8 mouse cellular contexts compared by ENCODE assay signal in the genomic region with DNA sequence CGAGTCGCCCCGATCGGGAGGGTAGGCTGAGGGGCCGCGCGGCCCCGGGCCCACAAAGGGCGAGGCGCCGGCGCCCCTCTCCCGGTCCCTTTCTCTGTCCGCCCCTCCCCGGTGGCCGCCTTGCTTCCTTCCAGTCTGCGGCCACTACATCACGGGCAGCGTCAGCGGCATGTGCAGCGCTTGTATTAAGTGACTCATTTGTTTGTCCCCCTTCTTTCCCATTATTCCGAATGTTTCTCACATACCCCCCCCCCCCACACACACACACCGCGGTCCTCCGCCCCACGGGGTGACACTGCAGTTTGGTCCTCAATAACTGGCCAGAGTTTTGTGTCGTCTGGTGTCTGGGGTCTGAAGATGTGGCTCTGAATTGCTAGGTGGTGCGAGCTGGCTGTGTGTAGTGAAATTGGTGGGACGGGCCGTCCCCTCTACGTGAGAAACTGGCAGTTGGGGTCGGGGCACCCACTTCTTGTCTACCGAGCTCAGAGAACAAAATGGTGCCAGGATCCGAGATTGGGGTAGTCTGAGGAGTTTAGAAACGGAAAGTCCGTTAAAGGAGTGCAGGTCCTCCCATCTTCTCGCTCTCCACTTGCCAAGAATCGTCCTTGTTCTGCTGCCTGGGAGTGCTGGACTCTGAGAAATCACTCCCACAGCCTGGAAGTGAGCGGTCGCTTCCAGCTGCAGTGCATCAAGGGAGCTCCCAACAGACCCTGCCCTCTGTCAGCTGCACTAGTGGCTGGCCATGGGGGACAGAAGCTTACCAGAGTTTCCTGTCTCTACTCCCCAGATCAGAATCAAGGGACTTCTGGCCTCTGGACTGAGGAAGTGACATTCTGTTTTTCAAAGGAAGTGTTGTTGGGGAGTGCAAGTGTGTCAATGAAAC. TPM values are rescaled to one million over a fixed set of nuclear protein-coding genes. Genes with fewer than 3 reads are reported as not detected.
A peak's percentile ranks its signal among the peaks of the same experiment; 100 is the strongest.
DNase-seq lines count a peak whose midpoint lies in the region; ATAC-seq and TF ChIP-seq lines count a peak whose summit lies in the region.

No protein-coding gene starts in this region.

- H3K4me3 ChIP-seq in forebrain, embryonic 12.5 days (replicated peaks), result peak overlapping the region; percentile 97
- peak overlapping the region; percentile 94 for H3K4me3 ChIP-seq in heart, postnatal 0 days (ENCODE audit: low read depth, low read length)
- H3K4me3 ChIP-seq in lung, embryonic 14.5 days (ENCODE audit: low read depth, low read length), result peak overlapping the region; percentile 94
- H3K4me3 ChIP-seq in neural tube, embryonic 14.5 days (ENCODE audit: low read depth, low read length), result peak overlapping the region; percentile 93

- under 1% methylated on average over 37 of the region's 40 CpGs for WGBS in forebrain, embryonic 12.5 days
- under 1% methylated on average over 35 of the region's 40 CpGs for WGBS in heart, postnatal 0 days
- WGBS in lung, embryonic 14.5 days, result under 1% methylated on average over 40 of the region's 40 CpGs
- under 1% methylated on average over 31 of the region's 40 CpGs for WGBS in neural tube, embryonic 14.5 days

- H3K4me1 ChIP-seq in forebrain, embryonic 12.5 days, result peaks cover 12% of the 10 kb centered on the region
- H3K4me1 ChIP-seq in heart, postnatal 0 days (ENCODE audit: control insufficient read depth, insufficient read depth), result peaks cover 8% of the 10 kb centered on the region; the same call in 1 of the 2 replicates
- 0 out of 2 replicates have a peak, but pooled peaks cover 5% of the 10 kb centered on the region for H3K4me1 ChIP-seq in lung, embryonic 14.5 days (ENCODE audit: insufficient read depth)
- peaks cover 4% of the 10 kb centered on the region; the same call in 1 of the 2 replicates for H3K4me1 ChIP-seq in neural tube, embryonic 14.5 days (ENCODE audit: control insufficient read depth, insufficient read depth, low read length)

- ATAC-seq in forebrain, embryonic 12.5 days (ENCODE audit: low FRiP score), result peak; percentile 59
- peak; percentile 76 for ATAC-seq in heart, postnatal 0 days (ENCODE audit: insufficient read depth, low read depth)
- peak; percentile 84 for ATAC-seq in lung, embryonic 14.5 days (ENCODE audit: insufficient read depth)
- peak; percentile 59 for ATAC-seq in neural tube, embryonic 14.5 days (ENCODE audit: low read depth)

- TF ChIP-seq CTCF in heart, postnatal 0 days (IDR thresholded peaks at IDR 0.05; ENCODE audit: low read depth), result no peak
- TF ChIP-seq CTCF in lung, embryonic 14.5 days (IDR thresholded peaks at IDR 0.05; ENCODE audit: low read depth), result no peak

- peak overlapping the region; percentile 88 for H3K9ac ChIP-seq in forebrain, embryonic 12.5 days
- H3K9ac ChIP-seq in heart, postnatal 0 days (replicated peaks; ENCODE audit: low read depth, low read length), result peak overlapping the region; percentile 97
- H3K9ac ChIP-seq in lung, embryonic 14.5 days, result peak overlapping the region; percentile 95
- H3K9ac ChIP-seq in neural tube, embryonic 14.5 days (replicated peaks; ENCODE audit: low read depth, low read length), result peak overlapping the region; percentile 93

- no peak for TF ChIP-seq EP300 in heart, postnatal 0 days (IDR thresholded peaks at IDR 0.05; ENCODE audit: low read depth)

- H3K9me3 ChIP-seq in forebrain, embryonic 12.5 days, result no peaks in the 10 kb centered on the region
- H3K9me3 ChIP-seq in heart, postnatal 0 days (replicated peaks; ENCODE audit: control insufficient read depth, low read length), result no peaks in the 10 kb centered on the region
- H3K9me3 ChIP-seq in lung, embryonic 14.5 days (ENCODE audit: low read depth, low read length), result no peaks in the 10 kb centered on the region
- H3K9me3 ChIP-seq in neural tube, embryonic 14.5 days (ENCODE audit: control insufficient read depth, low read length), result no peaks in the 10 kb centered on the region

- DNase-seq in ES-CJ7 (ENCODE audit: low read depth, low spot score), result peak; percentile 14
- DNase-seq in adrenal gland, postnatal 36 days, result peak; percentile 66 to 71
- DNase-seq in heart, postnatal 0 days (ENCODE audit: low spot score), result peak; percentile 88
- DNase-seq in kidney, postnatal 14 days, result peak; percentile 86
- peak; percentile 91 for DNase-seq in lung, embryonic 14.5 days
- peak; percentile 51 for DNase-seq in urinary bladder, postnatal 25 days (ENCODE audit: low spot score)

- peak overlapping the region; percentile 87 for H3K4me2 ChIP-seq in forebrain, embryonic 12.5 days
- peak overlapping the region; percentile 89 for H3K4me2 ChIP-seq in heart, postnatal 0 days (ENCODE audit: low read depth, low read length)
- H3K4me2 ChIP-seq in lung, embryonic 14.5 days, result peak overlapping the region; percentile 78
- H3K4me2 ChIP-seq in neural tube, embryonic 14.5 days (ENCODE audit: low read depth, low read length), result peak overlapping the region; percentile 77

- no peaks in the 10 kb centered on the region for H3K36me3 ChIP-seq in forebrain, embryonic 12.5 days (replicated peaks)
- H3K36me3 ChIP-seq in heart, postnatal 0 days (replicated peaks; ENCODE audit: control insufficient read depth, insufficient read depth, low read length), result no peaks in the 10 kb centered on the region
- H3K36me3 ChIP-seq in lung, embryonic 14.5 days (ENCODE audit: insufficient read depth), result no peaks in the 10 kb centered on the region
- no peaks in the 10 kb centered on the region for H3K36me3 ChIP-seq in neural tube, embryonic 14.5 days (ENCODE audit: control insufficient read depth, insufficient read depth, low read length)

- H3K27me3 ChIP-seq in forebrain, embryonic 12.5 days, result 0 out of 2 replicates have a peak, but pooled peaks cover 8% of the 10 kb centered on the region
- no peaks in the 10 kb centered on the region for H3K27me3 ChIP-seq in heart, postnatal 0 days (ENCODE audit: control insufficient read depth, insufficient read depth, low read length)
- H3K27me3 ChIP-seq in lung, embryonic 14.5 days (ENCODE audit: insufficient read depth, low read length), result no peaks in the 10 kb centered on the region
- H3K27me3 ChIP-seq in neural tube, embryonic 14.5 days (ENCODE audit: control insufficient read depth, insufficient read depth, low read length), result 0 out of 2 replicates have a peak, but pooled peaks cover 2% of the 10 kb centered on the region

- H3K27ac ChIP-seq in forebrain, embryonic 12.5 days, result peak overlapping the region; percentile 74
- peak overlapping the region; percentile 98 for H3K27ac ChIP-seq in heart, postnatal 0 days (ENCODE audit: low read depth)
- H3K27ac ChIP-seq in lung, embryonic 14.5 days (ENCODE audit: low read depth), result peak overlapping the region; percentile 94
- H3K27ac ChIP-seq in neural tube, embryonic 14.5 days (ENCODE audit: low read depth, low read length), result peak overlapping the region; percentile 85

RNA-seq across cellular contexts. Expression of a gene that starts 1.1 kb away (rescaled TPM):
- 10 to 100 TPM; 17.3 to 19.1 TPM for total RNA-seq in adrenal gland, postnatal 36 days (2021)
- 10.1 and 12.8 TPM in 2 replicates for polyA plus RNA-seq in forebrain, embryonic 12.5 days (2016; fragmentation: Nextera tagmentation; extraction: Ambion mirVana)
- total RNA-seq in heart, postnatal 0 days (2014; rRNA removed; ENCODE audit: low replicate concordance), result 13.4 and 20.9 TPM in 2 replicates
- polyA plus RNA-seq in heart, postnatal 0 days (2015; fragmentation: Nextera tagmentation; extraction: Ambion mirVana), result 4.3 and 4.9 TPM in 2 replicates
- 8.4 and 9.3 TPM in 2 replicates for polyA plus RNA-seq in lung, embryonic 14.5 days (2014; fragmentation: Nextera tagmentation; extraction: Ambion mirVana)
- polyA plus RNA-seq in neural tube, embryonic 14.5 days (2014; fragmentation: Nextera tagmentation; extraction: Ambion mirVana), result 13.8 and 18.1 TPM in 2 replicates

Comparison
In these comparisons a context has a peak if more than half of its experiments do, and no peak if none do; other contexts are left out.
1. Peak in every context shown above with its lines: DNase-seq, ATAC-seq, H3K4me3 ChIP-seq and H3K27ac ChIP-seq.
2. DNase-seq: peak in every context shown above with its lines; median percentile 91 in lung, embryonic 14.5 days; 88 in heart, postnatal 0 days; 86 in kidney, postnatal 14 days; 68 in adrenal gland, postnatal 36 days; 51 in urinary bladder, postnatal 25 days; 14 in ES-CJ7.